Comparison of ENCODE assay signal across 17 mouse cellular contexts in the genomic region with DNA sequence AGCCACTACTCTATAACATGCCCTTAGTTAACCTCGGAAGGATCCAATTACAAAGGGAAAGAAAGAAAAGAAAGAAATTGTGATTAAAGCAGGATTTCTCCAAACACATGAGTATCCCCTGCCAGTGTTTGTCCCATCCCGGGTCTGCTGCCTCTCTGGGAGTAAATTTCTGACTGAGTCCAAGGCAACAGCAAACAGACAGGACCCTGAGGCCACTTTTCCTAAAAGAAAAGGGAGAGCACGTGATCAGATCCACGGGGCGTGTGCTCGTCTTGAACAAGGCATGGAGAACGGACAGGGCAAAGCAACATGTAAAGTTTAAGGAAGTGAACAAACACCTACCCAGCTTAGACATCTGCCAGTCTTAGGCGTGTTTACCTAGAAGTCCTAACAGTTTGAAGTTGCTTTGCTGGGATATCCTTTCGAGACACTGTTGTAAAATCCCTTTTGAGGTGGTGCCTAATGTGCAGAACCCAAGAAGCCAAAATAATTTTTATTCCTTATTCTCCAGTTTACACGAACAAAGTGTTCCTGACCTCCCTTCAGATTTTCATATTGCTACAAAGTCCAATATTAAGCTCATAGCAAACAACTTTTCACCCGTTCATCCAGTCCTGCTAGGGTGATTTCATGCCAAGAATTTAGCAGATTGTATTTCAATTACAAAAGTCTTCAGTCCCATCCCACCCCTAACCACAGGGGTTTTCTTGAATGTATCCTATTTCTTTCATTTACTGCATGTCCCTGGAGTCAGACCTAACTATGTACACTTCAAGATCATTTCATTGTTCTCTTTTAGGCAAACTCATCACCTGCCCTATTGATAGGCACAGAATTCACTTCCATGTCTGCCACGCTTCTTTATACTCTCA.
DNase-seq lines count a peak whose midpoint lies in the region; ATAC-seq and TF ChIP-seq lines count a peak whose summit lies in the region.
"Had no signal": no experiment of that assay in that cellular context is flagged by ENCODE, and none has a peak within 500 bp of the region (broad histone marks: within the 10 kb centered on the region; RNA-seq: fewer than 3 reads in every experiment).

No protein-coding gene starts in this region.

- intact Hi-C loops in heart, adult 2 months (cut with DNase I): no loop called here

- H3K4me2 ChIP-seq in hindbrain, embryonic 16.5 days (ENCODE audit: low read length): no peak overlapping the region
- H3K4me2 ChIP-seq in lung, postnatal 0 days (replicated peaks; ENCODE audit: low read depth, low read length): no peak overlapping the region
- H3K4me2 ChIP-seq in midbrain, embryonic 16.5 days (ENCODE audit: low read length): no peak overlapping the region
- H3K4me2 ChIP-seq: heart, embryonic 15.5 days; limb, embryonic 13.5 days had no signal

- H3K4me1 ChIP-seq in hindbrain, embryonic 10.5 days (replicated peaks): peaks cover 29% of the 10 kb centered on the region
- peaks cover 6% of the 10 kb centered on the region for H3K4me1 ChIP-seq in hindbrain, embryonic 16.5 days (ENCODE audit: control insufficient read depth, insufficient read depth, low read depth, low read length)
- no peaks in the 10 kb centered on the region for H3K4me1 ChIP-seq in lung, postnatal 0 days (ENCODE audit: insufficient read depth, low read depth, low read length)
- peaks cover 16% of the 10 kb centered on the region for H3K4me1 ChIP-seq in midbrain, embryonic 16.5 days (ENCODE audit: control insufficient read depth, insufficient read depth, low read length)
- no peaks in the 10 kb centered on the region for H3K4me1 ChIP-seq in heart, adult 2 months (ENCODE audit: control insufficient read depth, insufficient read depth, low read length)
- H3K4me1 ChIP-seq: heart, embryonic 15.5 days had no signal

- no peaks in the 10 kb centered on the region for H3K79me2 ChIP-seq in heart, adult 2 months (replicated peaks; ENCODE audit: control insufficient read depth, insufficient read depth, low read length)

- peak; percentile 41 for DNase-seq in hindbrain, embryonic 10.5 days (ENCODE audit: low spot score)
- DNase-seq in lung, postnatal 0 days (ENCODE audit: low spot score): peak; percentile 9
- no peak for DNase-seq in lung, postnatal 25 days (ENCODE audit: low spot score)
- peak; percentile 47 for DNase-seq in embryo, embryonic 10 days (ENCODE audit: low spot score)
- no peak for DNase-seq in heart, adult 2 months
- no peak for DNase-seq in ovary, adult 18-20 months (ENCODE audit: low spot score)
- DNase-seq: adrenal gland, adult 2 months; cerebellum, postnatal 10 days; gastrocnemius, postnatal 36 days; lung, adult 2 months; right cerebral cortex, postnatal 4 days had no signal

- no peak for TF ChIP-seq CTCF in lung, postnatal 0 days (IDR thresholded peaks at IDR 0.05)
- no peak for TF ChIP-seq CTCF in heart, adult 2 months (IDR thresholded peaks at IDR 0.05)

- H3K27ac ChIP-seq in hindbrain, embryonic 10.5 days: peak overlapping the region; percentile 53
- no peak overlapping the region; the same call in 1 of the 2 replicates for H3K27ac ChIP-seq in hindbrain, embryonic 16.5 days (ENCODE audit: low read depth, low read length)
- no peak overlapping the region for H3K27ac ChIP-seq in lung, postnatal 0 days (ENCODE audit: low read length)
- no peak overlapping the region for H3K27ac ChIP-seq in midbrain, embryonic 16.5 days (ENCODE audit: low read length)
- H3K27ac ChIP-seq in heart, adult 2 months: no peak overlapping the region
- H3K27ac ChIP-seq: heart, embryonic 15.5 days; left cerebral cortex, adult 2 months; limb, embryonic 13.5 days had no signal

- no peak overlapping the region for H3K4me3 ChIP-seq in hindbrain, embryonic 10.5 days
- no peak overlapping the region for H3K4me3 ChIP-seq in hindbrain, embryonic 16.5 days (ENCODE audit: low read length)
- H3K4me3 ChIP-seq in lung, postnatal 0 days (ENCODE audit: low read depth, low read length): no peak overlapping the region
- H3K4me3 ChIP-seq in midbrain, embryonic 16.5 days (ENCODE audit: low read depth, low read length): no peak overlapping the region
- H3K4me3 ChIP-seq in heart, adult 2 months: no peak overlapping the region
- H3K4me3 ChIP-seq: heart, embryonic 15.5 days; left cerebral cortex, adult 2 months; limb, embryonic 13.5 days had no signal

- H3K36me3 ChIP-seq in hindbrain, embryonic 10.5 days: no peaks in the 10 kb centered on the region
- no peaks in the 10 kb centered on the region for H3K36me3 ChIP-seq in hindbrain, embryonic 16.5 days (ENCODE audit: control insufficient read depth, insufficient read depth, low read length)
- H3K36me3 ChIP-seq in lung, postnatal 0 days (ENCODE audit: insufficient read depth, low read length): no peaks in the 10 kb centered on the region
- H3K36me3 ChIP-seq in midbrain, embryonic 16.5 days (ENCODE audit: control insufficient read depth, insufficient read depth, low read length): no peaks in the 10 kb centered on the region
- H3K36me3 ChIP-seq in heart, adult 2 months (ENCODE audit: control insufficient read depth, insufficient read depth, low read length): no peaks in the 10 kb centered on the region
- H3K36me3 ChIP-seq: heart, embryonic 15.5 days; limb, embryonic 13.5 days had no signal

- 31% methylated on average over 12 of the region's 12 CpGs for WGBS in hindbrain, embryonic 10.5 days
- WGBS in hindbrain, embryonic 16.5 days: 34% methylated on average over 12 of the region's 12 CpGs
- WGBS in lung, postnatal 0 days: 47% methylated on average over 12 of the region's 12 CpGs
- 25% methylated on average over 12 of the region's 12 CpGs for WGBS in midbrain, embryonic 16.5 days
- 71% methylated on average over 12 of the region's 12 CpGs for WGBS in heart, adult 2 months

- TF ChIP-seq EP300 in lung, postnatal 0 days (IDR thresholded peaks at IDR 0.05): no peak
- no peak for TF ChIP-seq EP300 in heart, adult 2 months (IDR thresholded peaks at IDR 0.05; ENCODE audit: insufficient read depth, low read depth, low read length)

- no peak for ATAC-seq in hindbrain, embryonic 16.5 days
- no peak for ATAC-seq in lung, postnatal 0 days
- 0 out of 2 replicates have a peak, but pooled peaks have one; percentile 14 for ATAC-seq in midbrain, embryonic 16.5 days
- ATAC-seq: inflammation-experienced regulatory T-cells, adult 6 months had no signal

- no peak for TF ChIP-seq POLR2A in heart, adult 2 months (IDR thresholded peaks at IDR 0.05; ENCODE audit: insufficient read depth, low read depth, low read length)

- H3K27me3 ChIP-seq in hindbrain, embryonic 10.5 days (ENCODE audit: insufficient read depth, poor library complexity, severe bottlenecking): no peaks in the 10 kb centered on the region
- no peaks in the 10 kb centered on the region for H3K27me3 ChIP-seq in hindbrain, embryonic 16.5 days (replicated peaks; ENCODE audit: control insufficient read depth, insufficient read depth, low read length)
- H3K27me3 ChIP-seq in lung, postnatal 0 days (replicated peaks; ENCODE audit: insufficient read depth, low read length): no peaks in the 10 kb centered on the region
- no peaks in the 10 kb centered on the region for H3K27me3 ChIP-seq in midbrain, embryonic 16.5 days (ENCODE audit: control insufficient read depth, insufficient read depth, low read depth, low read length)
- H3K27me3 ChIP-seq in heart, adult 2 months (ENCODE audit: control insufficient read depth, insufficient read depth, low read length): no peaks in the 10 kb centered on the region
- H3K27me3 ChIP-seq: heart, embryonic 15.5 days; limb, embryonic 13.5 days had no signal

- no peaks in the 10 kb centered on the region for H3K9me3 ChIP-seq in hindbrain, embryonic 10.5 days
- H3K9me3 ChIP-seq in hindbrain, embryonic 16.5 days (ENCODE audit: control insufficient read depth, low read length): no peaks in the 10 kb centered on the region
- no peaks in the 10 kb centered on the region for H3K9me3 ChIP-seq in lung, postnatal 0 days (ENCODE audit: low read length)
- H3K9me3 ChIP-seq in midbrain, embryonic 16.5 days (replicated peaks; ENCODE audit: control insufficient read depth, low read length, poor library complexity, severe bottlenecking): no peaks in the 10 kb centered on the region
- H3K9me3 ChIP-seq: heart, embryonic 15.5 days; limb, embryonic 13.5 days had no signal

- no peak overlapping the region for H3K9ac ChIP-seq in hindbrain, embryonic 16.5 days (ENCODE audit: low read depth, low read length)
- no peak overlapping the region for H3K9ac ChIP-seq in lung, postnatal 0 days (replicated peaks; ENCODE audit: low read depth)
- no peak overlapping the region for H3K9ac ChIP-seq in midbrain, embryonic 16.5 days (ENCODE audit: low read depth, low read length)
- H3K9ac ChIP-seq in heart, adult 2 months (ENCODE audit: low read depth, low read length): no peak overlapping the region
- H3K9ac ChIP-seq: heart, embryonic 15.5 days; limb, embryonic 13.5 days had no signal

Comparison
In these comparisons a context has a peak if more than half of its experiments do, and no peak if none do; other contexts are left out.
1. DNase-seq: peak in hindbrain, embryonic 10.5 days (single experiment), lung, postnatal 0 days (single experiment) and embryo, embryonic 10 days (single experiment); none in lung, postnatal 25 days (single experiment), heart, adult 2 months (0 of 2) and ovary, adult 18-20 months (single experiment).